8 mouse cellular contexts compared by ENCODE assay signal in the genomic region with DNA sequence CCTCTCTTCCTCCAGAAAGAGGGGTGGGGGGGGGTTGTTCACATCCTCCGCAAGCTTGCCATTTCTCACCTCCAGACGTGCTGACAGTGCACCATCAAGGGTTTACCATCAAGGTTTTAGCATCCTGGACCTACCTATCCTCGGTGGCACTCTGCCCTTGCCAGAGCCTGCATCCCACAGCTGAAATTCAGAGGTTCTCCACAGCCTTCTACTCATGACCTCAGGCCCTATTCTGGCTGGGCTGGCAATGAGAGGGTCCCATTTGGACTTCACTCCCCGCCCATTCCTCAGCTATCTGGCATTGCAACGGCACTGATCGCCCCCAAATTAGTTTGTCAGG. TPM values are rescaled to one million over a fixed set of nuclear protein-coding genes. Genes with fewer than 3 reads are reported as not detected.
A peak's percentile ranks its signal among the peaks of the same experiment; 100 is the strongest.
DNase-seq lines count a peak whose midpoint lies in the region; ATAC-seq and TF ChIP-seq lines count a peak whose summit lies in the region.
"Not testable (repeated sequence)": the region's sequence is repeated elsewhere in the genome, so short reads cannot be mapped to it uniquely, and the experiment has no call there.

No protein-coding gene starts in this region.

- POLR2A ChIA-PET in Patski (lab: Charles Lee), result interaction anchor here (0.7 kb wide), 1 partner anchor 324 kb away, joined by 3 read pairs; no protein-coding TSS in a partner anchor

- not testable (repeated sequence) for H3K27me3 ChIP-seq in Patski; forebrain, embryonic 11.5 days (ENCODE audit: control insufficient read depth, insufficient read depth, low read length); heart, embryonic 13.5 days (replicated peaks); intestine, embryonic 14.5 days (replicated peaks; ENCODE audit: control insufficient read depth, insufficient read depth, low read length); limb, embryonic 12.5 days; lung, embryonic 15.5 days; myocyte (ENCODE audit: control insufficient read depth, insufficient read depth, insufficient read length); stomach, postnatal 0 days (ENCODE audit: control insufficient read depth, insufficient read depth, low read length)

- H3K79me2 ChIP-seq in myocyte (ENCODE audit: control insufficient read depth, insufficient read depth), result not testable (repeated sequence)

- H3K9me3 ChIP-seq in forebrain, embryonic 11.5 days (ENCODE audit: control insufficient read depth, low read length); heart, embryonic 13.5 days; intestine, embryonic 14.5 days (ENCODE audit: control insufficient read depth, low read length); limb, embryonic 12.5 days; lung, embryonic 15.5 days; stomach, postnatal 0 days (ENCODE audit: control insufficient read depth, low read length): not testable (repeated sequence)

- not testable (repeated sequence) for TF ChIP-seq CTCF in Patski (IDR thresholded peaks at IDR 0.05); stomach, postnatal 0 days (IDR thresholded peaks at IDR 0.05; ENCODE audit: low read depth)

- CTCF ChIA-PET in Patski (lab: Charles Lee), result not testable (repeated sequence)

- not testable (repeated sequence) for H3ac ChIP-seq in myocyte (ENCODE audit: control insufficient read depth, insufficient read length)

- in situ Hi-C loops in Patski (cut with MboI; ENCODE audit: low pct_unique_long_range_greater_than_20kb), result not testable (repeated sequence)

- H3K27ac ChIP-seq in forebrain, embryonic 11.5 days (ENCODE audit: low read depth, low read length), result peak overlapping the region; percentile 82
- peak overlapping the region; percentile 86 for H3K27ac ChIP-seq in heart, embryonic 13.5 days (replicated peaks)
- H3K27ac ChIP-seq in intestine, embryonic 14.5 days (ENCODE audit: low read depth), result peak overlapping the region; percentile 40; the same call in 1 of the 2 replicates
- peak overlapping the region; percentile 90 for H3K27ac ChIP-seq in limb, embryonic 12.5 days
- H3K27ac ChIP-seq in lung, embryonic 15.5 days, result peak overlapping the region; percentile 66
- H3K27ac ChIP-seq in stomach, postnatal 0 days (replicated peaks), result peak overlapping the region; percentile 53; the same call in 1 of the 2 replicates

- not testable (repeated sequence) for H3K4me1 ChIP-seq in forebrain, embryonic 11.5 days (replicated peaks; ENCODE audit: control insufficient read depth, insufficient read depth, low read length); heart, embryonic 13.5 days; intestine, embryonic 14.5 days (replicated peaks; ENCODE audit: control insufficient read depth, insufficient read depth, low read length); limb, embryonic 12.5 days (replicated peaks); lung, embryonic 15.5 days; stomach, postnatal 0 days (replicated peaks; ENCODE audit: control insufficient read depth, insufficient read depth)

- not testable (repeated sequence) for H3K36me3 ChIP-seq in forebrain, embryonic 11.5 days (ENCODE audit: control insufficient read depth, insufficient read depth, low read length); heart, embryonic 13.5 days; intestine, embryonic 14.5 days (ENCODE audit: control insufficient read depth, insufficient read depth, low read length); limb, embryonic 12.5 days; lung, embryonic 15.5 days; myocyte (ENCODE audit: control insufficient read depth, insufficient read depth); stomach, postnatal 0 days (ENCODE audit: control insufficient read depth, insufficient read depth, low read length)

- TF ChIP-seq POLR2A in myocyte (IDR thresholded peaks at IDR 0.05; ENCODE audit: insufficient read length, low read depth), result not testable (repeated sequence)

- WGBS in forebrain, embryonic 11.5 days, result 0% methylated on average over 3 of the region's 6 CpGs
- WGBS in heart, embryonic 13.5 days, result 18% methylated on average over 3 of the region's 6 CpGs
- WGBS in intestine, embryonic 14.5 days, result 19% methylated on average over 3 of the region's 6 CpGs
- 5% methylated on average over 3 of the region's 6 CpGs for WGBS in limb, embryonic 12.5 days
- 8% methylated on average over 3 of the region's 6 CpGs for WGBS in lung, embryonic 15.5 days
- 26% methylated on average over 3 of the region's 6 CpGs for WGBS in stomach, postnatal 0 days

- H3K9ac ChIP-seq in forebrain, embryonic 11.5 days (ENCODE audit: low read length), result peak overlapping the region; percentile 37
- H3K9ac ChIP-seq in heart, embryonic 13.5 days, result peak overlapping the region; percentile 54; the same call in 1 of the 2 replicates
- not testable (repeated sequence) for H3K9ac ChIP-seq in intestine, embryonic 14.5 days (ENCODE audit: low read length); lung, embryonic 15.5 days; stomach, postnatal 0 days (ENCODE audit: low read length)
- peak overlapping the region; percentile 42; the same call in 1 of the 2 replicates for H3K9ac ChIP-seq in limb, embryonic 12.5 days (replicated peaks)

- peak overlapping the region; percentile 44 for H3K4me2 ChIP-seq in forebrain, embryonic 11.5 days (ENCODE audit: low read depth, low read length, severe bottlenecking)
- peak overlapping the region; percentile 64 for H3K4me2 ChIP-seq in heart, embryonic 13.5 days
- H3K4me2 ChIP-seq in intestine, embryonic 14.5 days (ENCODE audit: low read length), result peak overlapping the region; percentile 43
- H3K4me2 ChIP-seq in limb, embryonic 12.5 days, result peak overlapping the region; percentile 65
- H3K4me2 ChIP-seq in lung, embryonic 15.5 days, result peak overlapping the region; percentile 56
- H3K4me2 ChIP-seq in myocyte (ENCODE audit: low read depth), result peak overlapping the region; percentile 61
- peak overlapping the region; percentile 38 for H3K4me2 ChIP-seq in stomach, postnatal 0 days (replicated peaks; ENCODE audit: low read depth)

- peak overlapping the region; percentile 31 for H3K4me3 ChIP-seq in forebrain, embryonic 11.5 days (ENCODE audit: low read depth, low read length)
- H3K4me3 ChIP-seq in heart, embryonic 13.5 days, result peak overlapping the region; percentile 45
- H3K4me3 ChIP-seq in intestine, embryonic 14.5 days (ENCODE audit: low read depth, low read length), result peak overlapping the region; percentile 13; the same call in 1 of the 2 replicates
- H3K4me3 ChIP-seq in limb, embryonic 12.5 days (replicated peaks), result peak overlapping the region; percentile 42
- peak overlapping the region; percentile 31 for H3K4me3 ChIP-seq in lung, embryonic 15.5 days
- not testable (repeated sequence) for H3K4me3 ChIP-seq in myocyte; stomach, postnatal 0 days (ENCODE audit: low read depth, low read length)

- TF ChIP-seq EP300 in stomach, postnatal 0 days (optimal IDR thresholded peaks at IDR 0.05), result not testable (repeated sequence)

- peak; percentile 28 for ATAC-seq in Patski
- ATAC-seq in forebrain, embryonic 11.5 days (replicated peaks; ENCODE audit: low FRiP score), result peak; percentile 39; the same call in 1 of the 2 replicates
- ATAC-seq in heart, embryonic 13.5 days (ENCODE audit: extremely low read depth, insufficient number of reproducible peaks, low FRiP score, low TSS enrichment); lung, embryonic 15.5 days (ENCODE audit: borderline replicate concordance, extremely low read depth, low FRiP score, low TSS enrichment): not testable (repeated sequence)
- ATAC-seq in intestine, embryonic 14.5 days (replicated peaks; ENCODE audit: low FRiP score, low TSS enrichment, low read depth), result 0 out of 2 replicates have a peak, but pooled peaks have one; percentile 2
- peak; percentile 11; the same call in 1 of the 2 replicates for ATAC-seq in limb, embryonic 12.5 days (ENCODE audit: insufficient number of reproducible peaks, insufficient read depth, low FRiP score, low TSS enrichment, low read depth)
- ATAC-seq in stomach, postnatal 0 days (ENCODE audit: low FRiP score, low TSS enrichment), result peak; percentile 14

- DNase-seq in Patski (ENCODE audit: low read depth, low spot score); forebrain, embryonic 11.5 days (ENCODE audit: low spot score); intestine, embryonic 14.5 days (ENCODE audit: low spot score); stomach, postnatal 0 days (ENCODE audit: low spot score): not testable (repeated sequence)

RNA-seq across cellular contexts. Expression of gene Syt11, which starts 3.1 kb away (rescaled TPM):
- 61.9 TPM for polyA plus RNA-seq in Patski (2021)
- 184 and 193 TPM in 2 replicates for polyA plus RNA-seq in forebrain, embryonic 11.5 days (2014; fragmentation: Nextera tagmentation; extraction: Ambion mirVana)
- polyA plus RNA-seq in heart, embryonic 13.5 days (2015; fragmentation: Nextera tagmentation; extraction: Ambion mirVana), result 11.7 and 12.8 TPM in 2 replicates
- polyA plus RNA-seq in intestine, embryonic 14.5 days (2014; fragmentation: Nextera tagmentation; extraction: Ambion mirVana), result 28.6 and 29.7 TPM in 2 replicates
- 32.0 and 36.8 TPM in 2 replicates for polyA plus RNA-seq in limb, embryonic 12.5 days (2016; fragmentation: Nextera tagmentation; extraction: Ambion mirVana)
- 7.5 and 7.7 TPM in 2 replicates for polyA plus RNA-seq in lung, embryonic 15.5 days (2015; fragmentation: Nextera tagmentation; extraction: Ambion mirVana)
- 3.1 TPM for polyA plus RNA-seq in myocyte (2012; fragmentation: generic; extraction: Trizol)
- 9.6 and 10.1 TPM in 2 replicates for polyA plus RNA-seq in stomach, postnatal 0 days (2015; fragmentation: Nextera tagmentation; extraction: Ambion mirVana)

RNA-seq across cellular contexts. Expression of gene Rit1, which starts 55.3 kb away (rescaled TPM):
- polyA plus RNA-seq in Patski (2021), result 82.7 TPM
- 37.9 and 43.4 TPM in 2 replicates for polyA plus RNA-seq in forebrain, embryonic 11.5 days (2014; fragmentation: Nextera tagmentation; extraction: Ambion mirVana)
- polyA plus RNA-seq in heart, embryonic 13.5 days (2015; fragmentation: Nextera tagmentation; extraction: Ambion mirVana), result 51.7 and 56.8 TPM in 2 replicates
- 56.4 and 62.1 TPM in 2 replicates for polyA plus RNA-seq in intestine, embryonic 14.5 days (2014; fragmentation: Nextera tagmentation; extraction: Ambion mirVana)
- 39.7 and 41.2 TPM in 2 replicates for polyA plus RNA-seq in limb, embryonic 12.5 days (2016; fragmentation: Nextera tagmentation; extraction: Ambion mirVana)
- 58.3 and 62.8 TPM in 2 replicates for polyA plus RNA-seq in lung, embryonic 15.5 days (2015; fragmentation: Nextera tagmentation; extraction: Ambion mirVana)
- 62.3 TPM for polyA plus RNA-seq in myocyte (2012; fragmentation: generic; extraction: Trizol)
- 85.5 and 86.9 TPM in 2 replicates for polyA plus RNA-seq in stomach, postnatal 0 days (2015; fragmentation: Nextera tagmentation; extraction: Ambion mirVana)

Comparison
In these comparisons a context has a peak if more than half of its experiments do, and no peak if none do; other contexts are left out.
1. H3K27ac ChIP-seq: peak in every context shown above with its lines; median percentile 90 in limb, embryonic 12.5 days; 86 in heart, embryonic 13.5 days; 82 in forebrain, embryonic 11.5 days; 66 in lung, embryonic 15.5 days; 53 in stomach, postnatal 0 days; 40 in intestine, embryonic 14.5 days.